Mouse (Mus musculus) fibroblast of lung, adult 2 months (primary cell): Measurements from ENCODE around the gene Rnf144b.
A peak's percentile ranks its signal among the peaks of the same experiment; 100 is the strongest.

Source experiments
- DNase-seq: peaks from one replicate; pipeline ENCODE4 v3.0.0-alpha.2; 2011; ENCODE audit warnings: low read depth

Gene Rnf144b

DNA sequence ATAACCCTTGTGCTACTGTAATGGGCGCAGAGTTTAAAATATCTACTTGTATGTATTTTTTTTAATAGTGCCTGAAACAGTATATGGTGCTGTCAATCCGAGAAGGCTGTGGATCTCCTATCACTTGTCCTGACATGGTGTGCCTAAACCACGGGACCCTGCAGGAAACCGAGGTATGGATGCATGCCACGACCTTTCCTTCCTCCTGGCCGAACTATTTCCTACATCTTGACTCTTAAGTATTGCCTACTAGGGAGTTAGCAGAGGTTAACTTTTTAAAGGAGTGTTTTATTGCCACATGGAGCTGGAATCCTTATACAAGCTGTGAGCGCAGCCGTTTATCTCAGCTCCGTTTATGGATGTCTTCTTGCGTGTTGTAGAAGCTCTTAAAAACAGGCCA lies 98.0 kb downstream of the Rnf144b start:
- no peak for DNase-seq

DNA sequence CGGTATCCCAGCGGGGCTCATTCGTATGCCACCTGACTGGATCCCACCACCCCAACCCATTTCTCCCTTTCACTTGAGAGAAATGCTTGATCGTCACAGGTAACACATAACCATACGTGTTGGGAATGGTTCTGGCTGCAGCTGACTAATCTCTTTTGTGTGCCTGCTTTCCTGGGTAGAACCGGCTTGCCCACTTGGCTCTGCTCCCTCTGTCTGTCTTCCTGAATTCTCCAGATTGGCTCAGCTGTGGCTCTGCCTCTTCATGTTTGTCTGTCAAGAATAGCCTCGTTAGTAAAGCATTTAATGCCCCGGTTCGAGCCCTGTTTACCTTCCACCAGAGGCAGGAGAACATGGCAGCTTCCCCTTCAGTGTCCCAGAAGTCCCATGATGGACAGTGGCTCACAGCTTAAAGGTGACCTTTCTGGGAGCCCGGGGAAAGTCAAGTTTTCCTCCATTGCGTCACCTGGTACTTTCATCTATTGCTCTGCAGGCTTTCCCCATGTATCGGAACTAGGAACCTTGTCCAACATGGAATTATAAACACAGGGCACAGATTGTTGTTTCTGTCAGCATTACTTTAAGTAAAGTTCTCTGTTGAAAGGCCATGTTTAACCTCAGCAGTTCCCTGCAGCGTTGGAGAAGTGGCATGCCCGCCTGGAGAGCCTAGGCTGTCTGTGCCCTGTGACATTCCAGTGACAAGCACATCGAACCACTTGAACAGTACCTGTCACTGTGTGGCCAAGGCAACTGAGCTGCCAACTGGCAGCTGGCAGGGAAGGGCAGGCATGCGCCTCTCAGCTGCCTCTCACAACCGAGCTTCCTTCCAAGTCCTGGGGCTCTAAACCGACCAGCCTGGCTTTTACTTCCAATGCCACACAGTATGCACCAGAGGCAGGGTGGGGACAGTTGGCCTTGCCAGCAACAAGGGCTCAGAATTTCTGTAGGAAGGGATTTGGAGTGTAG lies 101.4 kb downstream of the Rnf144b start:
- DNase-seq, result peak; percentile 28

DNA sequence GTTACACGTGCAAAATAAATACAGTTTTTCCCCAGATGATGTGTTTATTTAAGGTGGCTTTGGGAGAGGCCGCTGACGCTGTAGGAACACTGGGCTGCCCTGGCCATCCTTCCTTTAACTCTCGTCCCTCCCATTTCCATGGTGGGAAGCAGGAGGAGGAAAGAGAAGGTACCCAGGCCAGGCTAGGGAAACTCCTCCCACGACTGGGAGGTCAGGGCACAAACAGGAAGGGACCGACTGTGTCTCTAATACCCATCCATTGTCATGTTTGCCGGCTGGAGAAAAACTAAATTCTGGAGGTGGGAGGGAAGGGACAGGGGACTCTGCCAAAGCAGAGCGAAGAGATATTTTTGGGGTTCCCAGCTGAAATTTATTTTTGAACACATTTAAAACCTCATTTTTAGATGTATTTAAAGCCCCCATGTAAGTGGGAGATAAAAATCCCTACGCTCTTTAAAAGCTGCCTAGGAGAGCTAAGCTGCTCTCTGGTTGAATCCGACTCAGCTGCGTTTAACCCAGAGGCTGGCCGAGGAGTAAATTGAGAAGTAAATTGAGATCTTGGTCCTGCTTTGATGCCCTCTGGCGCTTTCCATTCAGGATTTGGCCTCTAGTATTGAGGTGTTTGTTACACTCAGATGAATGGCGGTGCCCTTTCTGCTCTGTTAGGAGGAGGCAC lies 102.3 kb downstream of the Rnf144b start:
- DNase-seq, result no peak

DNA sequence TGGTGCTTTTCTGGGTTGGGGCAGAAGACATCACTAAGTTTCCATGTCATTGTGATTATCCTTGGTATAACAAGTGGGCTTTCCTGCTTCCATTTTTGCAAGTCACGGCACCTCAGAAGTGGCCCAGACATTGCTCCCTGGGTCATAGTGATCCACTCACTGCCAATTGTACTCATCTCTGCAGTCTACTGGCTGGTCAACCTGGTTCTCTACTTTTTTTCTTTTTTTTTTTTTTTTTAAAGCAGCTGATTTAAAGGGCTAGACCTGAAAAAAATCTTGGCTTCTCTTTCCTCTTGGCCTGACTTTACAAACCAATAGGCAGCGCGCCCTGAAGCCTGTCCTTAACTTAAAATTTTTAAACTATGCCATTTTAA lies 102.9 kb downstream of the Rnf144b start:
- DNase-seq, result no peak

DNA sequence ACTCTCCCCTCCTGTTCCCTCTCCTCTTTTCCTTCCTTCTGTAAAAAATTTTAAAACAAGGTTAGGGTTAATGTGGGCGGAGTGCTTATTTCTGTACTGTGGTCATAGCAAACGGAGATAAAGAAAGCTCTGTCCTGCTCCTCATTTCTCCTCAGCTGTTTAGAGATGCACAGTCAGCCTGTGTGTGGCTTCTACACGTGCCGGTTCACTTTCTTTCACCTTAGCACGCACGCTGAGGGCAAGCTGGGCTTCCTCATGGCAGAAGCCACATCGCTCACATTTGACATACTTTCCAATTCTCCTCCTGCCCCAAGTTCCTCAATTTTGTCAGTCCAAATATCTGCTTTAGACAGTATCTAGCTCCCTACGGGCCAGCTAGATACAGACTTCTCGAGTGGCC lies 103.3 kb downstream of the Rnf144b start:
- no peak for DNase-seq

DNA sequence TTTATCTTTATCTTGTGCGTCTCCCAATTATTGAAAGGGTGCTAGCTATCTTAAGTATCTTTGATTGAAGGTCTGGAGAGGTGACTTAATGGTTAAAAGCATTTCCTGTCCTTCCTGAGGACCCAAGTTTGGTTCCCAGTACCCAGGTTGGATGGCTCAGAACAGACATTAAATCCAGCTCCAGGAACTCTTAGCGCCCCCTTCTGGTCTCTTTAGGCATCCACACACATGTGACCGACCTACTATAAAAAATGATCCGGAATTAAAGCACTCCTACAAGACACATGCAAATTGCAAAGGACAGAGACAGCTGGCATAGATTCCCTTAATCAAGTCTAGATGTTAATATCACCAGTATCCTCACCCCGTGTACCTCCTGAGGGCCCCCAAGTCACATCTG lies 104.1 kb downstream of the Rnf144b start:
- no peak for DNase-seq

DNA sequence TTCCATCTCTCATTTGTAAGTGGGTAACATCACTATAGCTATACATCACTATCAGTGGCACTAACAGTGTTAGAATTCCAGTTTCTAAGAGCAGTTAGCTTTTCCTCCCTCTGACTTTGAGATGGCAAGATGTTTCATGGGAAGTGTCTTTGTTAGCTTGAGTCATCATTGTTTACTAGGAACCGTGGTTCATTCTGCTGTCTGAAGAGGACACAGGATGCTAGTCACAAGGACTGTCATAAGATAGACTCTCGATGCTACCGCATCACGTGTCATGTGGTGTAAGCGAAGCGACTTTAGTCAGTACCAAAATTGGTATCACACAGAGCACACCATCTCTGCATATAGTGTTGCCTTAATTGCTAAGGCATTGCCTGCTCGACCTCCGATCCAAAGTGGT lies 105.7 kb downstream of the Rnf144b start:
- no peak for DNase-seq

DNA sequence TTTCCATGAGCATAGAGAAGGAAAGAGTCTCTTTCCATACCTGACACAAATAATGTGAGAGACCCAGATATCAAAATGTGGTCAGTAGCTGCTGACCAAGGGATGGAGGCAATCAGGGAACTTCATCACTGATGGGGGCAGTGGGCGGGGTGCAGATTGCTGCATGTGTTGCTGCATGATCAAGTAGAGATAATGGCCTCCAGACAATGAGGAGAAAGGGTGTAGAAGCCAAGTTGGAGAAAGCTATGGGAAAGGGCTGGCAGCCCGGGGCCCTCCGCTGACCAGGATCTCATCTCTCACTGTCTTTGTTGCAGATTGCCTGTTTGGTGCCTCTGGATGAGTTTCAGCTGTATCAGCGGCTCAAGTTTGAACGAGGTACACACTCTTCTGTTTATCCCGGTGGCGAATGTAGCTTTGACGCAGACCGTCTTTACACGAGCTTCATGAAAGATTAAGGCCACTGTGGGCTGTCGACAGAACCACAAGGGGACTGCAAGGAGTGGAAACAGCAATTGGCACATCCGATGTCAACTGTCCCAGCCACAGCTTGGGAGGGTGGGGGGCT lies 106.3 kb downstream of the Rnf144b start:
- DNase-seq, result no peak

DNA sequence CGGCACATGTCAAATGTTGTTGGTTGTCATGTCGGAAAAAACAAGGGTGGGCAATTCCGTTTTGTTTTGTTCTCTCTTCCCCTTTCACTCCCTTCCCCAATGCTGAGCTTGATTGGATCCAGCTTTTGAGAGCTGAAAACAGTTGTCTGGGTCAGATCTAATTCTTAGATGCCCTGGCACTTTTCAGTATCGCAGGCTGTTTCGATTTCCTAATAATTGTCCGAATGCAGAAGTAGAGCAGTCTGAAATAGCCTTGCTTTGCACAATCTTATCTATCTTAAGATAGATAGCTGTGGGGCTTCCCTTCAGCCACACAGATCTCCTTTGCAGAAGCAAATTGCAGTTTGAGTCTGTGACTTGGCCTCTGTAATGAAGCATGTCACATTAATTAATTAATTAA lies 109.7 kb downstream of the Rnf144b start:
- no peak for DNase-seq

DNA sequence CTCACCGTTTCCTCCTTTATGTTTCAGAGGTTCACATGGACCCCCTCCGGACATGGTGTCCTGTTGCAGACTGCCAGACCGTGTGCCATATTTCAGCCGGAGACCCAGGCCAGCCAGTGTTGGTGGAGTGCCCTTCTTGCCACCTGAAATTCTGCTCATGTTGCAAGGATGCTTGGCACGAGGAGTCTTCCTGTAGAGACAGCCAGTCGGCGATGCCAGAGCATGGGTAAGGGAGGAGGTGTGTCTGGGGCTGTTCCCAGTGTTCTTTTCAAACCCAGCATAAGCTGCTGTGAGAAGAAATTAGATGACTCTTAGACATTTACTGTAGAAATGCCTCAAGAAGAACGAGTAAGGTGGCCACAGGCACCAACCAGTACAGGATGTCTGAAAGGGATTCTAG lies 114.9 kb downstream of the Rnf144b start:
- no peak for DNase-seq

DNA sequence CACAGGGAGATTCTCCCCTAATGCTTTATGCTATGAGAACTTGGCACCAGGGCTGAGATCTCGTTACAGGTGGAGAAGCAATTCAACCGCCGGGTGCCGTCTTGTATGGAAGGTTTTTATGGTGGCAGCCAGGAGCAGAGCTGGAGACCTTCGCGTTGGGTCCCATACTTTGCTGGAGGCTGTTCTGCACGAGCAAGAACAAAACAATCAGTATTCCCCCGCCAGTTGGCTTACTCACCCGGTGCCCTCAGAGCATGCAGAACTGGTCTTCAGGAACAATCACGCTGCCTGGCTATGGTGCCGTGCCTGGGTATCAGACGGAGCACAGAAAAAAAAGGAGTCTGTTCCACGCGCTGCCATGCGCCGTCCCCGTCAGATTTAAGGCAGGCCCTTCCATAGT lies 115.7 kb downstream of the Rnf144b start:
- no peak for DNase-seq

DNA sequence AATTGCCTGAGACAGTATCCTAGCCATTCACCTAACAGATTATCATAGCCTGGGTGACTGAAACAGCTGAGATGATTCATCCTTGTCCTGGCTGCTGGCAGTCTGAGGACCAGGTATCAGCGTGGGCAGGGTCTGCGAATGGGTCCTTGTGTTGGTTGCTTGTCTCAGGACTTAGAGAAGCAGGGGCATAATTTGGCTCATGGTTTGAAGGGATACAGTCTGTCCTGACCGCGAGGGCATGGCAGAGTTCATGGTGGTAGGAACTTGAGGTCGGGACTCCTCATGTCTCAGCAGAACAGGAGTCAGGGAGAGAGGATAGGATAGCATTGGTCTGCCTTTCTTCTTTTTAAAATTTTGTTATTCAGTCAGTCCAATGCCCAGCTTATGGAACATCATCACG lies 121.1 kb downstream of the Rnf144b start:
- no peak for DNase-seq

DNA sequence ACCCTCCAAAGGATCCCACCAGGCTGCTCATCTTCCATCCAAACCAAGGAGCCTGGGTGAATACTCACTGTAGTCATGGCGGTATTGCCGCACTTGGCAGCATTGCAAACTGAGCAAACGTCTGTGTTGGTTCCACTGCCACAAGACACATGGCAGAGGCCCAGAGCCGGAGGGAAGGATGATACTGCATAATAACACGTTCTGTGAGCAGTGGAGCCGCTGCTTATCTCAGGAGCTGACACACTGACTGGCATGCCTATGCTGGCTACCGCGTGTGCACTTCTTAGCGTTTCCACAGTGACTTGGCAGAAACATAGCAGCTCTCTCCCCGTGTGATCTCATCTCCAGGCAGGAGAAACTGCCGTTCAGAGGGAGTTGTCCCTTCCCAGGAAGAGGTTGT lies 122.3 kb downstream of the Rnf144b start:
- no peak for DNase-seq

DNA sequence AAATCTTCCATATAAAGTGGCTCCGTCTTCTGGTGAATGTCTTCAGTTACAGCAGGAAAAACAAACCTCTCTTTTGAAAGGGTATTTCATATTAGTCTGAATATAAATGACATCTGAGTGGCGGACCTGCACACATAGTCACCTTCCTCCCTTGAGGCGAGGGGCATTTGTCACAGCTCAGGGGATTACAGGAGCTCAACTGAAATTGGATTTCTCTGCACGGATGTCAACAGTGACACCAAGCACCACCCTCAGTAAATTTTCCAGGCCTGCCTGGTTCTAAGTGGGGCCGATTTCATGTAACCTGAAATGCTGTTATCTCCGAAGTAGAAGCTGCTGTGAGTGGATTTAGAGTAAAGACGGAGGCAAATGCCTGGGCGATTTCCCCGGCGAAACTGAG lies 124.0 kb downstream of the Rnf144b start:
- no peak for DNase-seq

DNA sequence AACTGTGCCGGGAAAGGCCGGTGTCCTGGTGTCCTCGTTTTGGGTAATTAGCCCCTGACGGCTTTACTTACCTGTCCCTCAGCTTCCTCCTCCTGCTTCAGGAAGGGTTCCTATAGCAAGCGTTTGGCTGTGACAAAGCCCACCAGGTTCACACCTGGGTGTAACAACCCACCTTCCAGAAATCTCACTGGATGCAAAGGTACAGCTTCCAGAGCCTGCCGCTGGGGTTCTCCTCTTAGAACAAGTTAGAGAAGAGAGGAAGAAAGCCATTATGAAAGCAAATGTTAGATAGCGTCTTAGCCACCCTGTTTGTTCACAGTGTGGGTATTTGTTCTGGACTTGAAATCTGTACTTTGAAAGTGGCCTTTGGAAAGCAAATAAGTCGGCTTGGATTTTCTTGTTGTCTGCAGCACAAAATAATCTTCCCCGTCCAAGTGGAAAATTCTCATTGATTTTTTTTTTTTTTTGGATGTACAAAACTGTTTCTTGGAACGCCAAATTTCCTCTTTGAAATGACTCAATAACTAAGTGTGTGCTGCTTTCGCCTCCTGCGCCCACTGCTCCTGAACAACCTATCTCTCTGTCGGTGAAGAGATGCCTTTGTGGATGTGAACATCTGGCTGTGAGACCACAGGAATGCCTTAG lies 124.8 kb downstream of the Rnf144b start:
- no peak for DNase-seq

DNA sequence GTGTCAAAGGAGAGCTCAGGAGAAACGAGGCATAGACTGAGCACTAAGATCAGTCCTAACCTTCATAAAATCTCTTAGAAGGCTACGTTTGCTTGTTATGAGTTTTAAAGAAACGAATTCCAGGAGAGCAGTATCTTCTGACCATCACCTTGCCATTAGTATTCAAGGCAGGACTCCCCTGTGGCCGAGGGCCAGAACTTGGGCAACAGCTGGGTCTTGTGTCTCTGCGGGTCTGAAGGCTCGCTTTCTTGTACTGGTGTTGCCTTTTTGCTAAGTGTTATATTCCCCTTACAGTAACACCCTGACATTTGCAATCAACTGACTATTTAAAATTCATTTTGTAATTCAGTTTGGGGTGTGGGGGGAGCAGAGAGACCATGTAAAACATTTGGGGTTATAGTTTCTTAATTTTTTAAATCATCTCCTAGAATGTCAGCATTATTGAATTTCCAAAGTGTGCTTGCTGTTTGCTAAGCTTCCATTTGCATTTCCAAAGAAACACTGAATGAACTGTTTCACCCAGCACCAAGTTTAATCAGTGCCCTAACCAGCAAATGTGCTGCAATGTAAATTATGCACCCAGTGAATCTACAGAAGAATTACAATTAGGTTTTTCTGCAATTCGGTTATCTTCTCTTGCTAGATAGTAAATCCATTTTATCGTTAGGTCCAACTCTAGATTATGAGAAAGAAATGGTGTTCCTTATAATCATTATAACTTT lies 126.0 kb downstream of the Rnf144b start:
- no peak for DNase-seq

DNA sequence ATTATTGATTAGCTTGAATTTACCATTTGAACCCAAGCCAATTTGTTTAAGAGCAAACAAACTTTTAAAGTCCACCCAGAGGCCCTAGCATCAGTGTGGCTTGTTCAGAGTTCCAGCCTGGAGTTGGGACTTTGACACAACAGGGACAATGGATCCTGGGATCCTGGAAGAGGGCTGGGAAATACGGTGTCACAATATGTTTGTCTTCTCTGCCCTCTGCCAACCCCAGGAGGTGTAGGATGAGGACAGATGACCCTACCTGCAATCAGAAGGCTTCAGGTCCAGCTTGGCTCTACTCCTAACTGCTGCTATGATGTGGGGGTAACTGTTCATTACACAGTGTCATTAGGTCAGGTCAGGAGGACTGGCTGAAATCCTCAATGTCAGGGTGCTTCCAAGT lies 128.2 kb downstream of the Rnf144b start:
- no peak for DNase-seq

DNA sequence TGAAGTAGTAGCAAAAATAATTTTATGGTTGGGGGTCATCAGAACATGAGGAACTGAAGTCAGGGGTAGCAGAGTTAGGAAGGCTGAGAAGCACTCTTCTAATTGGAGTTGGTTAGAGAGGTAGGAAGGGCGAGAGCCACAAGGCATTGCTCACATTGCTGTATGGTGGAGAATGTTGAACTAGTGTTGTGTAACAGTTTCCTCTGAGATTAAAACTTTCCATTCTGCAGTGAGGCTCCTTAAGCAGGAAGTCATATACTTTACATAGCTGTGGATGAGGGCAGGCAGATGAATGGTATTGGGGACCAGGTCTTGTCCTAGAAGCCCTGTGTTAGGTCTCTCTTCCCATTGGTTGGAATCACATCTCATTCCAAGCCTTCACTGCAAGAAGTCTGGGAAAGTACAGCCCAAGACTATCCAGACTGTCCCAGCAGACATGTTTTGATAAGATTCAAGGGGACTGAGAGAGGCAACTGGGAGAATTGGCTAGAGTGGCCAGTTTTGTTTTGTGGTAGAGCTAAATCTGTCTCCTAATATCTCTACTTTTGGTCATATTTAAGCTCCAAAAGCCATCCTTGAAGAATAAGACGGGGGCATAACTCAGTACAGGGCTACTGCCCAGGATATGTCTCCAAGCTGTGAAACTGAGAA lies 128.8 kb downstream of the Rnf144b start:
- no peak for DNase-seq

DNA sequence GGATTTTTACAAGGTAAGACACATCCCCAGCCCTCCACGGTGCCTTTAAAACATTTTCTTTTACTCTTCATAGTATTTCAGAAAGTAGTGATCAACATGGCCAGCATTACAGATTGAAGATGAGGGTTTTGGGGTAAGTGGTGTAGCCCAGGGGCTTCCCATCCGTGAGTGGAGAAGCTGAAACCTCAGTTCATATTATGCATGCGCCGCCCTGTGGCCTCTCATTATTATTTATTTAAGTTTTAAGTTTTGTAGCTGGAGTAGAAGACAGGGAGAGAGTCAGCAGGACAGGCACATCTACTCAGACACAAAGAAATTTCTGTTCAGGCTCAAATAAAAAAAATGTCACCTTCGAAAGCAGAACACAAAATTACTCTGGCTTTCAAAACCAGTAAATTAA lies 131.3 kb downstream of the Rnf144b start:
- DNase-seq, result no peak

DNA sequence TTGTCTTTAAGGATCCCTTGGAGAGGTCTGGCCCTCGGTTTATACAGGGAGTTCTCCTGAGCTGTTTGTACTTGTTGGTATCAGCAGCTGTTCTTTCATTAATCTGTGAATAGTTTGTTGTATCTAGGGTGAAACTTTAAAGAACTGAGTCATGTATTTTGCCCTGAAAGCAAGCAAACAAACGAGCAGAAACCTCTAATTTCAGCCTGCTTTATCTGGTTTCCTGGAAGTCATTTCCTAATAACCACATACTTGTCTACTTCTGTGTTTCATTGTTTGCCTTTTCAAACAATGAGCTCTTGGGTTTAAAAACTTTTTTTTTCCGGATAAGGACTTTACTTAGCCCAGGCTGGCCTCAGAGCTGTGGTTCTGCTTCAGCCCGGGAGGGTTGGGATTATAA lies 136.8 kb downstream of the Rnf144b start:
- DNase-seq, result no peak

DNA sequence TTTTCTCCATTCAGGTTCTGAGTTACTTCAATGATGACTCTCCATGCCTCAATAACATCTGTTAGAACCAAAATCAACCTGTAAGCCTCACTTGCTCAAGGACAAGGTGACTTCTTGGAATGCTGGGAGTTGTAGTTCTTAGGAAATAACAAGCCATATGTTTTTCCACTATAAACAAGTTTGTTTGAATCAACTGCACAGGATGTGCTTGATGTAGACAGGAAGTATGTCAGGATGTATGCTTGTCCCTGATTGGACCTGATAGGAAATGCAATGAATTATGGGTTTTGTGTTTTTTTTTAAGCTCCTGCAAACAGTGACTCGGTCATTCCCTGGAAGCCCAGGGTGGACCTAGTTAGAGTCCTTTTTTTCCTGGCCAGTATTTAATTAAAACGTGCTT lies 139.5 kb downstream of the Rnf144b start:
- no peak for DNase-seq

DNA sequence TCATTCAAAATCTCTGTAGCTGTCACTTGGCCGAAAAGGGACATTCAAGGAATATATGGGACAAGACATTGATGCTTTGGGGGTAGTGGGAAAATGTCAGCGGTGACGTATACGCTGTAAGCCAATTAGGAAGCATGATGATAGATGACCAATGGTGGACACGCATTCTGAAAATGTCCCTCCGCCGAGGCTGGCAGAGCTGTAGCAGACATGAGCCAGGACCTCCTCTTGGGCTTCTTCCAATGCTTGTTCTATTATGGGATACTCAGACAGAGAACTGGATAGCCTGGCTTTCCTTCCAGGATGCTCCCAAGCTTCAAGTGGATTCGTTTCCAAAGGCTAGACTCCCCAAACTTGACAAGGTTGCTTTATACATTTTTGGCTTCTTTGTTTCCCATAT lies 141.9 kb downstream of the Rnf144b start:
- DNase-seq, result no peak
